Mouse (Mus musculus): ENCODE results near the gene Cacul1. TPM values are rescaled to one million over a fixed set of nuclear protein-coding genes. Genes with fewer than 3 reads are reported as not detected.

Gene Cacul1
- 58.0 TPM for total RNA-seq (2023)

DNA sequence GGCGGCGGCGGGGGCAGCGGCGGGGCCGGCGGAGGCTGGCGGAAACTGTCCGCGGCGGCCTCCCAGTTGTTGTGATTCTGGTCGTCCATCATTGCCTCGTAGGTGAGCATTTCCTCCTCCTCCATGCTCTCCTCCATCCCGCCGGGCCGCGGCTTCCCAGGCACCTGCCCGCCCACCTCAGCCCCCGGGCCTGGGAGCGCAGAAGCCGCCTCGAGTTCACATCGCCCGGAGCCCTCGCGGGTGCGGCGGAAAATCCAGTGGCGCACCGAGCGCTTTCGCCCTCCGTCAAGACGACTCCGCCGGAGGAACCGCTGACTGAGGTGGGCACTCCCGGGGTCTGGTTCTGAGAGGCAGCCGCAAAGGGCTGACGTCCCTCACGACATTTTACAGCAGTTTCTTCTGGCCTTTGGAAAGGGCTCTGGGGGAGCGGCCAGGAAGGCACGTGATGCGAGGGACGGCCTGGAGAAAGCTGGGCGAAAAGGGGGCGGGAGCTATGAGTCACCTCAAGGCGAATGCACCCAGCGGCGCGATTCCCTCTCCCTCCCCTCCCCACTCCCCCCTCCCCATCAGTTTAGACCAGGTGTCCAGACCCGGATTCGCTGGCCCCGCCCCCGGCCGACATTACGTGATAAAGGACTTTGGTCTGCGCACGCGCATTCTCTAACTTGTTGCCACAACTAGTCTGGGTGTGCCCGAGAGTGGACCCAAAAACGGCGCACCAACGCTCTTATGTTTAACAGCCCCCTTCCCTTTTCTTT lies at the start of gene Cacul1:
Cacul1 (minus strand) TSS at position 444 of the 758 bp plus-strand sequence.

Other genes with a start within 250 kb of the Cacul1 start
- not detected for gene Prlhr, start 112.7 kb downstream of the Cacul1 start, total RNA-seq (2023)
- 3.5 TPM for gene Nanos1, start 175.0 kb upstream of the Cacul1 start, total RNA-seq (2023)
- gene Eif3a, start 209.6 kb upstream of the Cacul1 start, total RNA-seq (2023) = 210 TPM
- 23.6 TPM for gene Fam45a, start 230.6 kb upstream of the Cacul1 start, total RNA-seq (2023)

All from CD8-positive naive resting alpha-beta T cell, adult 57 days (primary cell).